Mouse (Mus musculus) liver, adult (tissue): ENCODE data around the gene Ttll8.

Experiments used
- GATA4 ChIP-seq: IDR thresholded peaks from 2 replicates; pipeline ENCODE4 v1.6.1; 2014; ENCODE audit warnings: mild to moderate bottlenecking, low read length; ENCODE audit not compliant: insufficient replicate concordance

Gene Ttll8

GRCm38 (mm10) chr15:88875625-88876081, 78.6 kb downstream of the Ttll8 start:
- peak; percentile 71; the same call in 1 of the 2 replicates for TF ChIP-seq GATA4

- TF ChIP-seq GATA4, result no peak
These were observed 79.7 kb downstream of the Ttll8 start for GRCm38 (mm10) chr15:88874477-88874876.

DNA sequence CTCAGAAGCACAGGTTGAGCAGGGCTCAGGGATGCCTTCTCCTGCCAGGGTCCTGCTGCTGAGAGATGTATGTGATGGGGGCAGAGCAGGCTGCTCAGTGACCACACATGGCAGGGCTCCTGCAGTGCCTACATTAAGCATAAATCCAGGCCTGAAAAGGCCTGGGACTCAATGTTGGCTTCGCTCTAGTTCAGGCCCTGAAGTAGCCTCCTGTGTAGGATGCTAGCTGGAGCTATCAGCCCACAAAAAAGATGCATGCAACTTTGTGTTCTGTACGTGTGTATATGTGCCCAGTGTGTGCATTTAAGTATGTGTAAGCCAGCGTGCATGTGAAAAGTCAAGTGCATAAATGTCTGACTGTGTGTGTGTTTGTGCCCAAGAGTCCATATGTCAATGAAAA, 80.2 kb downstream of the Ttll8 start:
- TF ChIP-seq GATA4, result no peak

DNA sequence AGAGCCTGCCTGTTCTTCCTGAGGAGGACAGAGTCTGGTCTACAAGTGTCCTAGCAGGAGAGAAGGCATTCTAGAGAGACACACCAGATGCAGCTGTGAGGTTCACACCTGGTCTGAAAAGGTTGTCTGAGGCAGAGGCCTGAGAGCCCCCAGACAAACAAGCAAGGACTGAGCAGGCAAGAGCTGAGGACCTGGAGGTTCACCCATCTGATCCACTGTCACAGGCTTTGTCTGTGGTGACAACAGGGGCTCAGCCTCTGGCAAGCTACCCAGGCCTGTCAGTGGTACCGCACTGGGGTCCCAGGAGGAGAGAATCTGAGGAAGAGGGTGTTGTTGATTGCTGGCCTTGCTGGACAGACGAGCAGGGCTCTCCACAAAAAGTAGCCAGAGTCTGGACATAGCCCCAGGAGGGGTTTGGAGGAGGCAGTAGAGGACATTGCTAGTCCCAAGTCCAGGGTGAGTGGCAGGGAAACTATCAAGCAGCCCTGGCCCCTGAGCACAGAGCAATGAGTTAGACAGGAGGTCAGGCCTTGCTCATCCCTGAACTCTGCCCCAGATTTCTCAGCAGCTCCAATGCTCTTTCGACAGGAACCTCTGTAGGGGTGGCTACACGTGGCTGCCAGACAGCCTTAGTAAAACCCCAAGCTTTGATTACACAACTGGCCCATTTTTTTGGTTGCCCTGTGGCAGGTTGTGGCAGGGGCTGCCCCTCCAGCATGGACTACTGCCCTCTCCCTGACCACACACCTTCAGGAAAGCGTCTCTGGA, 83.6 kb downstream of the Ttll8 start:
- TF ChIP-seq GATA4, result no peak

DNA sequence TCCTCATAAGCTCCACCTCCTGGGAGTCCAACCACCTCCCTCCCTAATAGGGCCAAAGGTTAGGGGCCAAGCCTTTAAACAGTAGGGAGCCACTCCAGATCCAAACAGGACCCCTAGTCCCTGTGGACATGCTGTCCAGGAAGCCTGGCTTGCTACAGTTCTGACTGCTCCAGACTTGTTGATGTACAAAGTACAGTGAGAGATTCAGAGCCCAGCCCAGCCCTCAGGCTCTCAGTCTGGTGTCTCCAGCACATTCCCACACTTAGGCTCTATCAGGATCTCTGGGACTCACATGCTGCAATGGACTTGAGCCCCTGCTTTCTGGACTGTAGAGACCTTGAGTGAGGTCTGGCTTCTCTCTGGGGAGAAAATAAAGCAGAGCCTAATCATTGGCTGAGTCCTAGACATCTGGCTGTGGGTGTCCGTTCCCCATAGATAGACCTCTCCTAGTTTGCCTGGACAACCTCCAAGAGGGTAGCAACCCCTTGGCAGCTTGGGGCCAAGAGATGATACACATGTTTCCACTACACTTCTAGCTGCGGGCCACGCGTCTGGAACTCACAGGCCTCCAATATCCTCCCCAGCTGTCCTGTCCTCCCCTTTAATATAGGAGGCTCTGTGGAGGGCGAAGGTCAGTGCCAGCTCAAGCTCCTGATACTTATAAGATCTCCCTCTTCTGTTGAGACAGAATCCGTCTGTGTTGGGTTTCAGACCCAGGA, 86.0 kb downstream of the Ttll8 start:
- TF ChIP-seq GATA4, result peak; percentile 34; the same call in 1 of the 2 replicates

DNA sequence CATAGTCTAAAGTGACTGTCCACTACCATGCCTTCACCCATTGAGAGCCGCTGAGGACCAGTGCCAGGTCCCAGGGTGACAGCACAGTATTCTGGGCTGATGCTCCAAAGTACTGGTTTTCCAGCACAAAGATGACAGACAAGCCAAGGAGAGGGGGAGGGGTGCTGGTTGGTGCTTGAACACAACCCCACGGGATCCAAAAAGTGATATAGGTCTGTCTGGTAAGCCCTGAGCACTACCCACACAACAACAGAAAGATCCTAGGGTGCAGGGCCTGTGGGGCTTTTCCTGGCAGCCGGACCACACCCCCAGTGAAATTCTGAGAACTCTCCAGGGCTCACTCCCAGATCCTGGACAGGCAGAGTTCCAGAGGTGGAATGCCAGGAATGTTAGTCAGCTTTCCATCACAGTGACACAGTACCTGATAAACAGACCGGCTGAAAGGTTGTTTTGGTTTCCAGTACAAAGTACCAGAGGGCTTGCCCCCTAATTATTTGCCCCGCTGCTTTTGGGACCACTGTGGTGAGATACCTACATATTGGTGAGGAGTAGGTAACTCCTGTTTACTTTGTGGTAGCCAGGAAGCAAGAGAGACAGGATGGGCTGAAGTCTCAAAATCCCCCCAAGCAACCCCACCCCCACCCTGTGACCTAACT, 86.7 kb downstream of the Ttll8 start:
- peak; percentile 32; the same call in 1 of the 2 replicates for TF ChIP-seq GATA4

GRCm38 (mm10) chr15:88866934-88867356, 87.3 kb downstream of the Ttll8 start:
- no peak for TF ChIP-seq GATA4

- no peak for TF ChIP-seq GATA4
These were observed 88.1 kb downstream of the Ttll8 start for GRCm38 (mm10) chr15:88865888-88866695.

DNA sequence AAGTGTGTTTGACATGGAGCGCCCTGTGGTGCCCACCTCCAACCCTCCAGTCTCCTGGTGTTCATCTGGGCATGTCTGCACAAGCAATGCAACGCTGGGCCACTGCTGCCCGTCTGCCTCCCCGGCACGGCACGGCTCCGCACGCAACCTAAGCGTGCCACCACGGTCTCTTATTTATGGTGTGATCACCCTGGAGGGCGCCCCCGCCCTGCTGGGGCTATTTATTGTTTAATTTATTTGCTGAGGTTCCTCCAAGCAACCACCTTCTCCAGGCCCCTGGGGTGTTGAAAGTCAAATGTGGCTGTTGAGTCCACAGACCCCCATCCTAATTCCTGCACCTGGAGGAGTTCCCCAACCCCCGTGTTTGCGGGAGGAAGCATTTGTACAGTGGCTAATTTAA, 89.2 kb downstream of the Ttll8 start:
- TF ChIP-seq GATA4, result no peak

- TF ChIP-seq GATA4, result no peak
These were observed 89.8 kb downstream of the Ttll8 start for GRCm38 (mm10) chr15:88864270-88865030.

GRCm38 (mm10) chr15:88863695-88864231, 90.5 kb downstream of the Ttll8 start:
- TF ChIP-seq GATA4, result peak; percentile 22; the same call in 1 of the 2 replicates

GRCm38 (mm10) chr15:88862881-88863694, 91.1 kb downstream of the Ttll8 start:
- TF ChIP-seq GATA4, result no peak
